Mouse (Mus musculus) stomach, embryonic 15.5 days (tissue): ENCODE measurements around the gene Tm7sf3. TPM values are rescaled to one million over a fixed set of nuclear protein-coding genes. Genes with fewer than 3 reads are reported as not detected.

ENCODE experiments used
- polyA plus RNA-seq: library from polyadenylated mRNA; unstranded; fragments of >200 nt; fragmentation: Nextera tagmentation; extraction: Ambion mirVana; gene quantifications from 2 replicates; pipeline ENCODE4 v1.2.1, GENCODE M21; 2015

The Tm7sf3 gene
- polyA plus RNA-seq, 1 experiment from 2014 or later = 36.1 TPM

Other genes starting within 250 kb of the Tm7sf3 start
- gene Itpr2, start 140.6 kb downstream of the Tm7sf3 start, polyA plus RNA-seq = 12.2 and 15.8 TPM in 2 replicates
- gene Fgfr1op2, start 65.6 kb downstream of the Tm7sf3 start, polyA plus RNA-seq = 98.5 and 101 TPM in 2 replicates
- gene Ints13, start 65.0 kb downstream of the Tm7sf3 start, polyA plus RNA-seq = 53.8 and 64.5 TPM in 2 replicates
- 133 and 140 TPM in 2 replicates for gene Med21, start 277 bp downstream of the Tm7sf3 start, polyA plus RNA-seq
- gene Stk38l, start 82.2 kb upstream of the Tm7sf3 start, polyA plus RNA-seq = 20.6 and 21.3 TPM in 2 replicates
- 8.2 and 8.4 TPM in 2 replicates for gene Arntl2, start 153.2 kb upstream of the Tm7sf3 start, polyA plus RNA-seq
- gene Smco2, start 207.3 kb upstream of the Tm7sf3 start, polyA plus RNA-seq = not detected in 2 replicates
- gene Ppfibp1, start 245.7 kb upstream of the Tm7sf3 start, polyA plus RNA-seq = 40.9 and 42.8 TPM in 2 replicates